Mouse (Mus musculus): ENCODE results near the gene Kcnj9.

GRCm38 (mm10) chr1:172277172-172277571 lies 51.9 kb downstream of the Kcnj9 start:
- TF ChIP-seq POLR2A (IDR thresholded peaks at IDR 0.05; ENCODE audit: control insufficient read depth, extremely low read depth, insufficient read depth, low read length, poor library complexity) (no peak), CTCF (IDR thresholded peaks at IDR 0.05; ENCODE audit: borderline replicate concordance, control insufficient read depth, extremely low read depth, insufficient read depth, low read length, poor library complexity) (no peak)
